Mouse (Mus musculus) neural tube, embryonic 11.5 days (tissue): Measurements from ENCODE around the gene Naa11. TPM values are rescaled to one million over a fixed set of nuclear protein-coding genes. Genes with fewer than 3 reads are reported as not detected.

Experiments
- ATAC-seq: fragments of 200-750 bp; cut with Nextera tagmentation; 2 replicates; pipeline ENCODE4 v1.8.0; 2017; ENCODE audit warnings: moderate number of reproducible peaks, mild to moderate bottlenecking, moderate TSS enrichment, moderate library complexity; ENCODE audit not compliant: insufficient read depth, low FRiP score, low TSS enrichment
- DNase-seq: peaks from one replicate; pipeline ENCODE4 v3.0.0-alpha.2; 2015; ENCODE audit warnings: low spot score
- H3K27ac ChIP-seq: fragments of 300-500 bp; sonication (generic); 2 replicates; pipeline ENCODE4 v1.5.1; 2014; ENCODE audit warnings: low read depth, mild to moderate bottlenecking, low read length
- H3K27me3 ChIP-seq: fragments of 300-500 bp; sonication (generic); 2 replicates; pipeline ENCODE4 v1.6.1; 2014; ENCODE audit warnings: mild to moderate bottlenecking, low read length, mixed read lengths; ENCODE audit not compliant: control insufficient read depth, insufficient read depth
- H3K36me3 ChIP-seq: fragments of 300-500 bp; sonication (generic); 2 replicates; pipeline ENCODE4 v1.6.1; 2014; ENCODE audit warnings: mild to moderate bottlenecking, low read length, moderate library complexity, mixed read lengths; ENCODE audit not compliant: control insufficient read depth, insufficient read depth
- H3K4me1 ChIP-seq: fragments of 300-500 bp; sonication (generic); 2 replicates; pipeline ENCODE4 v1.6.1; 2014; ENCODE audit warnings: low read length, mixed read lengths; ENCODE audit not compliant: control insufficient read depth, insufficient read depth
- H3K4me2 ChIP-seq: fragments of 300-500 bp; sonication (generic); 2 replicates; pipeline ENCODE4 v1.6.1; 2014; ENCODE audit warnings: low read depth, mild to moderate bottlenecking, moderate library complexity
- H3K4me3 ChIP-seq: fragments of 300-500 bp; sonication (generic); 2 replicates; pipeline ENCODE4 v1.5.1; 2014; ENCODE audit warnings: low read depth, low read length
- H3K9ac ChIP-seq: fragments of 300-500 bp; sonication (generic); 2 replicates; pipeline ENCODE4 v1.6.1; 2014; ENCODE audit warnings: mild to moderate bottlenecking, low read length
- H3K9me3 ChIP-seq: fragments of 300-500 bp; sonication (generic); 2 replicates; pipeline ENCODE4 v1.6.1; 2016; ENCODE audit warnings: low read length; ENCODE audit not compliant: control insufficient read depth
- WGBS: fragments of 180-500 bp; shearing (Covaris S2); extraction: QIAGEN DNeasy Blood & Tissue Kit; methylation state at CpG from one replicate; pipeline ENCODE4 v1.1.7; 2014; 5-methylcytosine and 5-hydroxymethylcytosine counted together
- polyA plus RNA-seq: library from polyadenylated mRNA; unstranded; fragments of >200 nt; fragmentation: Nextera tagmentation; extraction: Ambion mirVana; gene quantifications from 2 replicates; pipeline ENCODE4 v1.2.1, GENCODE M21; 2014

Naa11 gene
- polyA plus RNA-seq, 1 experiment from 2014 or later: not detected

GRCm38 (mm10) chr5:97359104-97359503 is 33.1 kb downstream of the Naa11 start:
- H3K36me3 ChIP-seq: no peaks in the 10 kb centered on the region

GRCm38 (mm10) chr5:97356135-97356534 is 36.0 kb downstream of the Naa11 start:
- H3K27me3 ChIP-seq: no peaks in the 10 kb centered on the region
- H3K4me1 ChIP-seq: no peaks in the 10 kb centered on the region
- no peak for ATAC-seq
- no peak overlapping the region for H3K4me2 ChIP-seq
- no peaks in the 10 kb centered on the region for H3K9me3 ChIP-seq
- 70% methylated on average over 2 of the region's 2 CpGs for WGBS
- no peaks in the 10 kb centered on the region for H3K36me3 ChIP-seq
- H3K4me3 ChIP-seq: no peak overlapping the region
- DNase-seq: no peak
- no peak overlapping the region for H3K27ac ChIP-seq
- no peak overlapping the region for H3K9ac ChIP-seq

More at GRCm38 (mm10) chr5:97359104-97359503, 33.1 kb downstream of the Naa11 start:
- H3K27me3 ChIP-seq: no peaks in the 10 kb centered on the region
- H3K4me2 ChIP-seq: no peak overlapping the region
- ATAC-seq: no peak
- no peak overlapping the region for H3K27ac ChIP-seq
- no peaks in the 10 kb centered on the region for H3K9me3 ChIP-seq
- no peak overlapping the region for H3K9ac ChIP-seq
- DNase-seq: no peak
- WGBS: 83% methylated on average over 4 of the region's 4 CpGs
- H3K4me1 ChIP-seq: no peaks in the 10 kb centered on the region
- H3K4me3 ChIP-seq: no peak overlapping the region

- Histone ChIP-seq H3K4me1 (no peaks in the 10 kb centered on the region), H3K27me3 (no peaks in the 10 kb centered on the region), H3K9ac (no peak overlapping the region), H3K36me3 (no peaks in the 10 kb centered on the region), H3K4me3 (no peak overlapping the region), H3K4me2 (no peak overlapping the region), H3K9me3 (no peaks in the 10 kb centered on the region), H3K27ac (no peak overlapping the region)
- WGBS: 93% methylated on average over 2 of the region's 2 CpGs
- ATAC-seq (no peak), DNase-seq (no peak)
These were observed 37.0 kb downstream of the Naa11 start for GRCm38 (mm10) chr5:97355152-97355551.

GRCm38 (mm10) chr5:97348760-97349159 is 43.4 kb downstream of the Naa11 start:
- no peaks in the 10 kb centered on the region for H3K4me1 ChIP-seq
- DNase-seq (no peak), ATAC-seq (no peak)
- H3K4me2 ChIP-seq: no peak overlapping the region
- no peak overlapping the region for H3K9ac ChIP-seq
- H3K27me3 ChIP-seq: no peaks in the 10 kb centered on the region
- no peak overlapping the region for H3K27ac ChIP-seq
- no peaks in the 10 kb centered on the region for H3K36me3 ChIP-seq
- no peak overlapping the region for H3K4me3 ChIP-seq
- 91% methylated on average over 2 of the region's 2 CpGs for WGBS
- no peaks in the 10 kb centered on the region for H3K9me3 ChIP-seq

GRCm38 (mm10) chr5:97348310-97348709 is 43.9 kb downstream of the Naa11 start:
- no peaks in the 10 kb centered on the region for H3K27me3 ChIP-seq
- no peaks in the 10 kb centered on the region for H3K36me3 ChIP-seq
- H3K4me1 ChIP-seq: no peaks in the 10 kb centered on the region
- no peak overlapping the region for H3K4me2 ChIP-seq
- H3K27ac ChIP-seq: no peak overlapping the region
- no peak for ATAC-seq
- WGBS: 86% methylated on average over 8 of the region's 8 CpGs
- no peaks in the 10 kb centered on the region for H3K9me3 ChIP-seq
- no peak overlapping the region for H3K9ac ChIP-seq
- no peak overlapping the region for H3K4me3 ChIP-seq
- DNase-seq: no peak

- H3K4me2 ChIP-seq: no peak overlapping the region
- no peaks in the 10 kb centered on the region for H3K27me3 ChIP-seq
These were observed 46.4 kb downstream of the Naa11 start for GRCm38 (mm10) chr5:97345732-97346253.

GRCm38 (mm10) chr5:97345129-97345528 is 47.0 kb downstream of the Naa11 start:
- H3K27ac ChIP-seq: no peak overlapping the region
- H3K9ac ChIP-seq: no peak overlapping the region
- no peaks in the 10 kb centered on the region for H3K36me3 ChIP-seq
- no peaks in the 10 kb centered on the region for H3K27me3 ChIP-seq
- H3K4me2 ChIP-seq: no peak overlapping the region
- no peak overlapping the region for H3K4me3 ChIP-seq
- no peak for DNase-seq
- ATAC-seq: no peak
- H3K9me3 ChIP-seq: no peaks in the 10 kb centered on the region
- no peaks in the 10 kb centered on the region for H3K4me1 ChIP-seq

More at GRCm38 (mm10) chr5:97345732-97346253, 46.4 kb downstream of the Naa11 start:
- H3K9me3 ChIP-seq: no peaks in the 10 kb centered on the region
- H3K27ac ChIP-seq: no peak overlapping the region
- DNase-seq: no peak
- no peak for ATAC-seq
- no peak overlapping the region for H3K9ac ChIP-seq
- 90% methylated on average over 10 of the region's 10 CpGs for WGBS
- no peak overlapping the region for H3K4me3 ChIP-seq
- no peaks in the 10 kb centered on the region for H3K36me3 ChIP-seq
- H3K4me1 ChIP-seq: no peaks in the 10 kb centered on the region

GRCm38 (mm10) chr5:97344144-97344543 is 48.0 kb downstream of the Naa11 start:
- no peak for DNase-seq
- Histone ChIP-seq H3K9ac (no peak overlapping the region), H3K4me3 (no peak overlapping the region), H3K27ac (no peak overlapping the region), H3K4me2 (no peak overlapping the region), H3K9me3 (no peaks in the 10 kb centered on the region), H3K4me1 (no peaks in the 10 kb centered on the region), H3K27me3 (no peaks in the 10 kb centered on the region), H3K36me3 (no peaks in the 10 kb centered on the region)
- 88% methylated on average over 3 of the region's 3 CpGs for WGBS
- no peak for ATAC-seq

- Histone ChIP-seq H3K27me3 (no peaks in the 10 kb centered on the region), H3K4me2 (no peak overlapping the region), H3K4me3 (no peak overlapping the region), H3K9me3 (no peaks in the 10 kb centered on the region), H3K9ac (no peak overlapping the region), H3K4me1 (no peaks in the 10 kb centered on the region), H3K36me3 (no peaks in the 10 kb centered on the region), H3K27ac (no peak overlapping the region)
- ATAC-seq: no peak
- WGBS: 51% methylated on average over 3 of the region's 3 CpGs
- no peak for DNase-seq
These were observed 57.4 kb downstream of the Naa11 start for GRCm38 (mm10) chr5:97334794-97335193.
